Mouse (Mus musculus) inflammation-experienced regulatory T-cells, adult 6 months (primary cell): ENCODE results near the gene Chst3. TPM values are rescaled to one million over a fixed set of nuclear protein-coding genes. Genes with fewer than 3 reads are reported as not detected.
"Not testable (repeated sequence)": the region's sequence is repeated elsewhere in the genome, so short reads cannot be mapped to it uniquely, and the experiment has no call there.

ENCODE experiments used
- ATAC-seq: one replicate; pipeline ENCODE4 v1.8.0; 2017
- polyA plus RNA-seq, 3 experiments: library from polyadenylated mRNA; unstranded; fragments of 100-300 nt; shearing (Covaris generic); gene quantifications; one replicate each; pipeline ENCODE4 v1.2.1; 2017

The Chst3 gene
- polyA plus RNA-seq, 3 experiments from 2014 or later, result 0.36 to 0.40 TPM; not detected in 1

GRCm38 (mm10) chr10:60230321-60231088, 11.4 kb upstream of the Chst3 start:
- ATAC-seq, result no peak

- ATAC-seq, result no peak
Observed at GRCm38 (mm10) chr10:60229113-60229512, 10.1 kb upstream of the Chst3 start.

- ATAC-seq, result no peak
Observed at GRCm38 (mm10) chr10:60227666-60228065, 8.6 kb upstream of the Chst3 start.

GRCm38 (mm10) chr10:60224601-60225000, 5.5 kb upstream of the Chst3 start:
- ATAC-seq, result no peak

- not testable (repeated sequence) for ATAC-seq
Observed at GRCm38 (mm10) chr10:60221571-60222259, 2.7 kb upstream of the Chst3 start.

GRCm38 (mm10) chr10:60220607-60221006, 1.5 kb upstream of the Chst3 start:
- no peak for ATAC-seq

GRCm38 (mm10) chr10:60220042-60220523, 1.0 kb upstream of the Chst3 start:
- no peak for ATAC-seq

- ATAC-seq, result no peak
Observed at GRCm38 (mm10) chr10:60218033-60218590, 948 bp downstream of the Chst3 start.

GRCm38 (mm10) chr10:60216331-60217095, 2.5 kb downstream of the Chst3 start:
- ATAC-seq, result no peak

- no peak for ATAC-seq
Observed at GRCm38 (mm10) chr10:60215077-60215960, 3.7 kb downstream of the Chst3 start.

- ATAC-seq, result no peak
Observed at GRCm38 (mm10) chr10:60212589-60213379, 6.3 kb downstream of the Chst3 start.

GRCm38 (mm10) chr10:60211501-60212005, 7.5 kb downstream of the Chst3 start:
- no peak for ATAC-seq

- ATAC-seq, result no peak
Observed at GRCm38 (mm10) chr10:60210468-60210867, 8.6 kb downstream of the Chst3 start.

GRCm38 (mm10) chr10:60209237-60209636, 9.8 kb downstream of the Chst3 start:
- ATAC-seq, result no peak

- ATAC-seq, result no peak
Observed at GRCm38 (mm10) chr10:60207166-60207705, 11.8 kb downstream of the Chst3 start.

GRCm38 (mm10) chr10:60205601-60206241, 13.3 kb downstream of the Chst3 start:
- ATAC-seq, result no peak

- ATAC-seq, result no peak
Observed at GRCm38 (mm10) chr10:60202785-60203184, 16.3 kb downstream of the Chst3 start.

- no peak for ATAC-seq
Observed at GRCm38 (mm10) chr10:60200996-60201395, 18.1 kb downstream of the Chst3 start.

GRCm38 (mm10) chr10:60199378-60199777, 19.7 kb downstream of the Chst3 start:
- no peak for ATAC-seq

- ATAC-seq, result no peak
Observed at GRCm38 (mm10) chr10:60197406-60197821, 21.6 kb downstream of the Chst3 start.
